Mouse (Mus musculus) liver, postnatal 0 days (tissue): ENCODE results near the gene Prune1. TPM values are rescaled to one million over a fixed set of nuclear protein-coding genes. Genes with fewer than 3 reads are reported as not detected.

Source experiments
- ATAC-seq: fragments of 200-750 bp; cut with Nextera tagmentation; 2 replicates; pipeline ENCODE4 v1.8.0; 2017; ENCODE audit warnings: mild to moderate bottlenecking, moderate library complexity
- DNase-seq: peaks from one replicate; pipeline ENCODE4 v3.0.0-alpha.2; 2016
- H3K27ac ChIP-seq: fragments of 300-500 bp; sonication (generic); 2 replicates; pipeline ENCODE4 v1.5.1; 2014; ENCODE audit warnings: antibody characterized with exemption, moderate library complexity, mild to moderate bottlenecking, low read depth
- H3K27me3 ChIP-seq: fragments of 300-500 bp; sonication (generic); 2 replicates; pipeline ENCODE4 v1.6.1; 2014; ENCODE audit warnings: low read length, control low read depth, mixed read lengths; ENCODE audit not compliant: insufficient read depth
- H3K36me3 ChIP-seq: fragments of 300-500 bp; sonication (generic); replicated peaks from 2 replicates; pipeline ENCODE4 v1.6.1; 2014; ENCODE audit warnings: mild to moderate bottlenecking, control low read depth, low read length, moderate library complexity, mixed read lengths; ENCODE audit not compliant: insufficient read depth
- H3K4me1 ChIP-seq: fragments of 300-500 bp; sonication (generic); 2 replicates; pipeline ENCODE4 v1.6.1; 2014; ENCODE audit warnings: antibody characterized with exemption, mild to moderate bottlenecking, control low read depth; ENCODE audit not compliant: insufficient read depth
- H3K4me2 ChIP-seq: fragments of 300-500 bp; sonication (generic); 2 replicates; pipeline ENCODE4 v1.6.1; 2014; ENCODE audit warnings: low read depth, mild to moderate bottlenecking, low read length, moderate library complexity, mixed read lengths
- H3K4me3 ChIP-seq: fragments of 300-500 bp; sonication (generic); 2 replicates; pipeline ENCODE4 v1.5.1; 2014; ENCODE audit warnings: low read depth, low read length
- H3K9ac ChIP-seq: fragments of 300-500 bp; sonication (generic); replicated peaks from 2 replicates; pipeline ENCODE4 v1.6.1; 2014; ENCODE audit warnings: mild to moderate bottlenecking, moderate library complexity
- H3K9me3 ChIP-seq: fragments of 300-500 bp; sonication (generic); 2 replicates; pipeline ENCODE4 v1.6.1; 2016; ENCODE audit warnings: mild to moderate bottlenecking, control low read depth, low read length, mixed read lengths
- CTCF ChIP-seq: sonication (generic); IDR thresholded peaks from 2 replicates; pipeline ENCODE4 v1.5.1; 2016; ENCODE audit warnings: antibody characterized with exemption, low read depth
- EP300 ChIP-seq: IDR thresholded peaks from 2 replicates; pipeline ENCODE4 v1.6.1; 2016; ENCODE audit warnings: antibody characterized with exemption, low read depth, mild to moderate bottlenecking
- WGBS: fragments of 180-500 bp; shearing (Covaris S2); extraction: QIAGEN DNeasy Blood & Tissue Kit; methylation state at CpG from one replicate; pipeline ENCODE4 v1.1.7; 2014; ENCODE audit not compliant: insufficient replicate concordance; 5-methylcytosine and 5-hydroxymethylcytosine counted together
- polyA plus RNA-seq: library from polyadenylated mRNA; unstranded; fragments of >200 nt; fragmentation: Nextera tagmentation; extraction: Ambion mirVana; gene quantifications from 2 replicates; pipeline ENCODE4 v1.2.1, GENCODE M21; 2015

Prune1 gene
- polyA plus RNA-seq, 1 experiment from 2014 or later: 10.6 TPM

DNA sequence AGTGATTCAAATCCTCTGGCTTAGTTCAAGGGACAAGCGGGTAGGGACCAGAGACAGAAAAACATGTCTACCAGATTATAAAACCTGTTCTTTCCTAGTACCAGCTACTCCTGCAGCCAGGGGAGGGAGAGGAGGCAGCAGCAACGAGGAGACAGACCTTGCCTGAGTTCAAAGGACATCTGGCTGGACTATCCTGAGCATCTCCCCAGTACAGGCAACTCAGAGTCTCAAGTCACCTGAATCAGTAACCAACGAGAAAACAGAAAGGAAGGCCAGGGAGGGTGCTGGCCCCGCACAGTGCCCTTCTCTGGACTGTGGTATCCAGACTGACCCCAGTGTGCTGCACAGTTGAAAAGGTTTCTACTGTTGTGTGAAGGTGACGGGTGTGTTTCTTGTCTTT, 24.9 kb downstream of the Prune1 start:
- Histone ChIP-seq H3K4me2 (no peak overlapping the region), H3K9me3 (no peaks in the 10 kb centered on the region), H3K27ac (no peak overlapping the region), H3K4me1 (no peaks in the 10 kb centered on the region), H3K9ac (no peak overlapping the region), H3K27me3 (no peaks in the 10 kb centered on the region), H3K4me3 (no peak overlapping the region), H3K36me3 (peaks cover 40% of the 10 kb centered on the region)
- 68% methylated on average over 5 of the region's 5 CpGs for WGBS
- TF ChIP-seq EP300 (no peak), CTCF (no peak)
- ATAC-seq (no peak), DNase-seq (no peak)

DNA sequence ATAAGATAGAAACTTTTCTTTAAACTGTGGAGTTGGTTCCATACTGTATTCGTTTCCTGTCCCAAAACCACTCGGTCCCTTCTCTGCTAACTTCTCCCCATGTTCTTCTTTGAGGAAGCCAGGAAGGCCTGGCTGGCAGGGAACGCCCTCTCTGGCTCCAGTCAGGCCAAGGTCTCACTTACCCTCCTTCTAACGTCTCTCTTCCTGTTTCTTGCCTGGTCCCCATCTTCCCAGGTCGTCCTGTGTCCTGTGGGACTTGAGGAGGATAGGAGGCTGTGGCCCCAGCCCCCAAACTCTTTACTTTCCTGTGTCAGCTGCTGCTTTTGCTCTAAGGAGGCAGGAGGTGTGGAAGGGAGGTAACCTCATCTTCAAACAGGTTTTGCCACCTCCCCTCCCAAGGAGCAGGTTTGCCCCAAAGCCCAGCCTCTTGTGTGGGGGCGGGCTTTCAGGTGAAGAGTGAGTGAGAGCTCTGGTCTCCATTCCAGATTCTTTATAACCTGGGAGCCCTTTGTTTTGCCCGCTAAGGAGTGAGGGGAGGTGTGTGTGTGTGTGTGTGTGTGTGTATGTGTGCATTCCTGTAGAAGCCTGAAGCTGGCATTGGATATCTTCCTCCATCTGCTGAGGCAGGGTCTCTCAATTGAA, 31.0 kb downstream of the Prune1 start, which contains the start of gene Bnipl:
Gene Bnipl, minus strand, starts transcription at position 411 of the 642 bp plus-strand sequence.
- H3K27ac ChIP-seq: no peak within 1 kb of the TSS
- H3K36me3 ChIP-seq: peaks cover 9% of the 10 kb centered on the region
- H3K9ac ChIP-seq: no peak within 1 kb of the TSS
- TF ChIP-seq CTCF (no peak), EP300 (no peak)
- peaks cover 5% of the 10 kb centered on the region for H3K4me1 ChIP-seq
- H3K9me3 ChIP-seq: no peaks in the 10 kb centered on the region
- DNase-seq (no peak), ATAC-seq (no peak)
- no peak within 1 kb of the TSS for H3K4me2 ChIP-seq
- no peaks in the 10 kb centered on the region for H3K27me3 ChIP-seq
- WGBS: 49% methylated on average over 7 of the region's 7 CpGs
- no peak within 1 kb of the TSS for H3K4me3 ChIP-seq

DNA sequence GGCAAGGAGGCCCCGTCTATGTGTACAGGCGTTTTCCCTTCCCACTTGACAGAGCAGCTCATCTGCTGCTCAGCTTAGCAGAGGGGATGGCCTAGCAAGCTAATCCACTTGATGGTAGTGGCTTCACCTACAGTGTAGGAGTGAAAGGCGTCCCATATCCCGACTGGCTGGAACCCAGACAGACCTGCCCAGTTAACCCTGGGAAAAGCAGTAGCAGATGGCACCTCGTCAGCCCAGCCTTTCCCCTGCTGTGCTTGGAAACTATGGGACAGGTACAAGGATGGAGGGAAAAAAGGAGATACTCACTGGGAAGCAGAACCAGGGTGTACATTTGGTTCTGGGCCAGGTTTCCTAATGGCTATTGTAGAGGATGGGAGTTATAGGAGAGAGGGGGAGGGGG, 31.5 kb downstream of the Prune1 start:
- Histone ChIP-seq H3K4me3 (no peak overlapping the region), H3K4me2 (no peak overlapping the region), H3K9me3 (no peaks in the 10 kb centered on the region), H3K4me1 (peaks cover 5% of the 10 kb centered on the region), H3K9ac (no peak overlapping the region), H3K27ac (no peak overlapping the region), H3K27me3 (no peaks in the 10 kb centered on the region), H3K36me3 (peaks cover 7% of the 10 kb centered on the region; the same call in 1 of the 2 replicates)
- ATAC-seq: no peak
- 74% methylated on average over 5 of the region's 5 CpGs for WGBS
- TF ChIP-seq EP300 (no peak), CTCF (no peak)
- DNase-seq: no peak

DNA sequence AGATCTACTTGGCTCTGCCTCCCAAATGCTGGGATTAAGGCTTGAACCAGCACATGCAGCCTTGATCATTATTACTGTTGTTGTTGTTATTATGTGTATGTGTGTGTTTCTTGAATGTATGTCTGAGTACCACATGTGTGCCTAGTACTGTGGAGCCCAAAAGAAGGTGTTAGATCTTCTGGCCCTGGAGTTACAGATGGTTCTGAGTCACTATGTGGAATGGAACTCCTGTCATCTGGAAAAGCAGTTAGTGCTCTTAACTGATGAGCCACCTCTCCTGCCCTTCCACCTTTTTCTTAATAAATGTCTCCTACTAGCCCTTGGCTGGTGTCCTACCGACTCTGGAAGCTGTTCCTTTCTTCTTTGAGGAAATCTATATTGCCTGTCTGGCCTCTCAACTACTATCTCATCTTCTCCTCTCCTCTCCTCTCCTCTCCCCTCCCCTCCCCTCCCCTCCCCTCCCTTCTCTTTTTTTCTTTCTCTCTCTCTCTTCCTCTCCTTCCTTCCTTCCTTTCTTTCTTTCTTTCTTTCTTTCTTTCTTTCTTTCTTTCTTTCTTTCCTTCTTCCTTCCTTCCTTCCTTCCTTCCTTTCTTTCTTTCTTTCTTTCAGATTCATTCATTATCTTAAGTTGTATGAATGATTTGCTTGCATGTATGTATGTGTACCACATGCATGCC, 34.1 kb downstream of the Prune1 start:
- H3K9me3 ChIP-seq: no peaks in the 10 kb centered on the region
- peaks cover 5% of the 10 kb centered on the region for H3K4me1 ChIP-seq
- no peak overlapping the region for H3K4me3 ChIP-seq
- no peaks in the 10 kb centered on the region for H3K27me3 ChIP-seq
- H3K9ac ChIP-seq: no peak overlapping the region
- no peaks in the 10 kb centered on the region for H3K36me3 ChIP-seq
- ATAC-seq (no peak), DNase-seq (no peak)
- H3K4me2 ChIP-seq: no peak overlapping the region
- 61% methylated on average over 1 of the region's 1 CpGs for WGBS
- no peak for TF ChIP-seq CTCF
- H3K27ac ChIP-seq: no peak overlapping the region

DNA sequence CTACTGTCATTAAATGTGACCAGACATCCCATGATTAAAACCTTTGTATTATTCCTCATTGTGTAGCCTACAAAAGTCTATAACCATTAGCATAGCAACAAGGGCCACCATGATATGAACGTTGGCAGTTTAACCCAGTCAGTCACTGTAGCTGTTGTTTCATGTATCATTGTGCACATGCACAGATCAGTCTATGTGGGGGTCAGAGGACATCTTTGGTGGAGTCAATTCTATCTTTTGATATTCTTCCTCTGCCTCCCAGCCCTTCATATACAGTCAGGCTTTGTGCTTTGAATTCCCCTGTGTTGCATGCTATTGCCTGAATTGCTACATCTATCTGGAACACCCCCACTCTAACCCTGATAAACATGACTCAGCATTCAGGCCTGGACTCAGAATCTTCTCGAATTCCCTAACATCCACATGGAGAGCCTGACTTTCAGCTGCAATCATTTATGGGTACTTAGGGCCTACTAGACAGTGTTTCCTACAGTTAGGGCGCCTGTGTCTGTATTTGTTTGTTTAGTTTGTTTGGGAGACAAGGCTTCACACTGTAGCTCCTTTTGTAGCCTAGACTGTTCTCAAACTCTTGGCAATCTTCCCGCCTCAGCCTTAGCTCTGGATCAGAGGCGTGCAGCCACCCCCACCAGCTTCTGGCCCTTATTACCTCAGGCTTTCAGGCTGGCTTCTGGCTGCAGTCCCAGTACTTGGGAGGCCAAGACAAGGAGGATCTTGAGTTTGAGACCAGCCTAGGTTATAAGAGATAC, 35.2 kb downstream of the Prune1 start:
- ATAC-seq (peak; percentile 47), DNase-seq (no peak)
- Histone ChIP-seq H3K9ac (no peak overlapping the region), H3K27me3 (no peaks in the 10 kb centered on the region), H3K4me1 (peaks cover 5% of the 10 kb centered on the region), H3K27ac (no peak overlapping the region), H3K36me3 (no peaks in the 10 kb centered on the region), H3K4me2 (no peak overlapping the region), H3K9me3 (no peaks in the 10 kb centered on the region), H3K4me3 (no peak overlapping the region)
- TF ChIP-seq CTCF (no peak), EP300 (no peak)
- WGBS: 66% methylated on average over 5 of the region's 5 CpGs

DNA sequence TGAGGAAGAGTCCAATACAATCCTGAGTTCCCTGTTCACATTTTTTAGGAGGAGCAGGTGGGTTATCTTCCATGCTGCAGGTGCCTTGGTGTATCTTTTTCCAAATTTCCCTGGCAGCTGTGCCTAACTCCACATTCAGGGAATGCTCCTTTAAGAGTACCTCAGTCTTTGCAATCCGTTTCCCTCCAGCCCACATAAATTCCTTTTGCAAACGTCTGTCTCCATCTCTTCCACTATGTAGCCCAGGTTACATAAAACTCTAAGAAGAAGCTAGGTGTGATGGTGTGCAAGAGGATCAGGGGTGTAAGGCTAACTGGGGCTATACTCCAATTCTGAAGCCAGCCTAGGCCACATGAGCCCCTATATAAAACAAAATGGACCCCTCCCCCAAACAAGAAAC, 38.8 kb downstream of the Prune1 start:
- Histone ChIP-seq H3K9me3 (no peaks in the 10 kb centered on the region), H3K36me3 (no peaks in the 10 kb centered on the region), H3K27ac (no peak overlapping the region), H3K4me2 (no peak overlapping the region), H3K9ac (no peak overlapping the region), H3K4me1 (peaks cover 5% of the 10 kb centered on the region), H3K27me3 (no peaks in the 10 kb centered on the region), H3K4me3 (no peak overlapping the region)
- DNase-seq (no peak), ATAC-seq (no peak)
- TF ChIP-seq CTCF (no peak), EP300 (no peak)
- WGBS: 84% methylated on average over 2 of the region's 2 CpGs
